Mouse (Mus musculus): Measurements from ENCODE around the gene Jsrp1. TPM values are rescaled to one million over a fixed set of nuclear protein-coding genes. Genes with fewer than 3 reads are reported as not detected.
"Not testable (repeated sequence)": the region's sequence is repeated elsewhere in the genome, so short reads cannot be mapped to it uniquely, and the experiment has no call there.

Jsrp1 gene
- total RNA-seq, 1 experiment from 2014 or later: 6.7 TPM

GRCm38 (mm10) chr10:80832818-80833217, 19.5 kb upstream of the Jsrp1 start:
- no peak for DNase-seq

GRCm38 (mm10) chr10:80831136-80831535, 17.8 kb upstream of the Jsrp1 start:
- peak; percentile 60 for DNase-seq

DNA sequence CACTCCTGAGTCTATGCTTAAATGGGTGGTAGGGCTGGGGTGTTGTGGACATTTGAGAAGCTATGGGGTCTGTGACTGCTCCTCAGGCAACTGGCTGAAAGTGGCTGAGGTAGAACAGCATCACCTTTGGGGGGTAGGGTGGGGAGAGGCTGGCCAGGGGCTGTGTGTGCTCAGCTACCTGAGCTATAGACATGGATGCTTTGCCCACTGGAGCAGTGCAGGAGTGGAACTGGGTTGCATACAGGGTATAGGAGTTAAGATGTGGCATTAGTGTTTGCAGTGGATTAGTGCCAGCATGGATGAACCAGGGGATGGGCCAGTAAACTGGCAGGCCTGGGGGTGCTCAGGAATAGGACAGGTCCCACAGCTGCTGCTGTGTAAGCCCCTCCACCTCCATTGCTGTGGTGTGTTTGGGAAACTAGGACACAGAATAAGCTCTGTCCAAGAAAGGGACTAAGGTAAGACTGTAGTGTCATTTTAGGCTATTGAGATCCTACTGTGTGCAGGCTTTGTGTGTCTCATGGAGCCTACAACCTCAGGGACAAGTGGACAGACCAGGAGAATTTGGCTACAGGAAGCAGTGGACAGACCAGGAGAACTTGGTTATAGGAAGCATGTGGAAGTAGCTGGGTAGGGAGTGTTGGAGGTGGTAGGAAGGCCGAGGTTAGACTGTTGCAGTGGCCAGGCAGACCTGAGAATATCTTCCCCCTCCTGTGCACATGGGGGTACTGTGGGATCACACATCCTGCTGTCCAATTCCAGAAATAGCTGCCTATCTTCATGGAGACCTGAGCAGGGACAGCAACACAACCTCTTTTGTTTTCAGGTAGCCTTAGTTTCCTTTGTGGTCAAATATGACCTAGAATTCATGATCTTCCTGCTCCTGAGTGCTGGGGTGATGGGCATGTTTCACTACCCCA, 16.3 kb upstream of the Jsrp1 start:
- no peak for DNase-seq

DNA sequence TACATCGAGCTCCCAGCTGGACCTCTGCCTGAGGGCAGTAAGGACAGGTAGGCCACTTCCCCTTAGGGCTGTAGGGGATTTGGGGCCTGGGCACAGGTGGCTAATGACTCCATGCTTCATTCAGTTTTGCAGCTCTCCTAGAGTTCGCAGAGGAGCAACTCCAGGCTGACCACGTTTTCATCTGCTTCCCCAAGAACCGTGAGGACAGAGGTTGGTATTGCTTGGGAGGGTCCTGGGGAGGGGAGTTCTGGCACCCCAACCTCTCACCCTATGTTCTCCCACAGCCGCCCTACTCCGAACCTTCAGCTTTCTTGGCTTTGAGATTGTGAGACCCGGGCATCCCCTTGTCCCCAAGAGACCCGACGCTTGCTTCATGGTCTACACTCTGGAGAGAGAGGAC, 15.3 kb upstream of the Jsrp1 start:
- DNase-seq: not testable (repeated sequence)

GRCm38 (mm10) chr10:80827870-80828420, 14.6 kb upstream of the Jsrp1 start:
- no peak for DNase-seq

DNA sequence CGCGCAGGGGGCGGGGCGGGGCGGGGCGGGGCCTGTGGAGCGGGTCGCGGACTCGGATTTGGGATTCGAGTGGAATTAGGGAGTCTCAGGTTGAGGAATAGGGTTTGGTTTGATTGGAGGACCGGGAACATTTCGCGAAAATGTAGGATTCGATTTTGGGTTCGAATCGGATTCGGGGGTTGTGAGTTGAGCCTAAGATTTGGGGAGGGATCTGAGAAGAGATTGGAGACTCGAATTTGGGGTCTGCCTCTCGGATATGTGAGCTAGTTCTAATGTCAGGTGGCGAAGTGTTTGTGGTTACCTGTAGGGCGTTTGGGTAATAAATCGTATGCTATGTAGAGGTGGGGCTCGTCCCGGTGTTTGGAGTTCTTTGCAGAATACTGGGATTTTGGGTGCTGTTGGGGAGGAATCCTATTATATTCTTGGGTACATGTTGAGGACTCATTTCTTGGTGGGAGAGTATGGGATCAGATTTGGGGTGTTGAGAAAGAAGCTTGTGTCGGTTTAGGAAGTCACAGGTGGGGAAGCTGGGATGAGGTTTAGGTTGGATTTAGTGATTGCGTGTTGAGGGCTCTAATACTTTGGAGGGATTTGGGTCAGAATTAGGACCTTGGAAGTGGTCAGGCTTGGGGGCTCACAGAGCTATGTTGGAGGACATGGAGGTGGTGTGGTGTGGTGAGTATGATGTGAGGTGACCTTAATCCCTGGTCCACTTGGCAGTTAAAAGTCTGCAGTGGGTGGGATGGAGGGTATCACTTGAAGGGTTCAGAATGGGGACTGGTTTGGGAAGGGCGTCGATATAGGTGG, 14.0 kb upstream of the Jsrp1 start:
- no peak for DNase-seq

- DNase-seq: peak; percentile 96
Measured at GRCm38 (mm10) chr10:80826151-80827062, 13.1 kb upstream of the Jsrp1 start, which contains the start of gene Oaz1. Oaz1 (plus strand) TSS chr10:80826656.

- no peak for DNase-seq
Measured at GRCm38 (mm10) chr10:80824827-80825226, 11.5 kb upstream of the Jsrp1 start.

GRCm38 (mm10) chr10:80823847-80824643, 10.7 kb upstream of the Jsrp1 start:
- no peak for DNase-seq

- DNase-seq: no peak
Measured at GRCm38 (mm10) chr10:80823316-80823715, 10.0 kb upstream of the Jsrp1 start.

DNA sequence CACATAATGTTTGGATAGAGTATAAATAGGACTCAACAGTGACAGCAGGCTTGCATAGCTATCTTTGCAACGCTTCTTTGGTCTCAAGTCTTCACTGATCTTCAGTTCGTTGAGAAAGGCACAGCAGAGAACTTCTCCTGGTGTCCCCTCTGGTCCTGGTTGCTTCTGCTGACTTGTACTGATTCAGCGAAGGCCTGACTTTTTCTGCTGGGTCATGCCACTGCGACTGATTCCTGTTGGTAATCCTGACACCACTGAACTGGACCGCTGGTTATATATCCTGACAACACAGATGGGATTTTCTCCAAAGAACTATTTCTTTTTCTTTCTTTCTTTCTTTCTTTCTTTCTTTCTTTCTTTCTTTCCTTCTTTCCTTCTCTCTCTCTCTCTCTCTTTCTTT, 9.2 kb upstream of the Jsrp1 start:
- DNase-seq: no peak

GRCm38 (mm10) chr10:80821991-80822390, 8.7 kb upstream of the Jsrp1 start:
- no peak for DNase-seq

DNA sequence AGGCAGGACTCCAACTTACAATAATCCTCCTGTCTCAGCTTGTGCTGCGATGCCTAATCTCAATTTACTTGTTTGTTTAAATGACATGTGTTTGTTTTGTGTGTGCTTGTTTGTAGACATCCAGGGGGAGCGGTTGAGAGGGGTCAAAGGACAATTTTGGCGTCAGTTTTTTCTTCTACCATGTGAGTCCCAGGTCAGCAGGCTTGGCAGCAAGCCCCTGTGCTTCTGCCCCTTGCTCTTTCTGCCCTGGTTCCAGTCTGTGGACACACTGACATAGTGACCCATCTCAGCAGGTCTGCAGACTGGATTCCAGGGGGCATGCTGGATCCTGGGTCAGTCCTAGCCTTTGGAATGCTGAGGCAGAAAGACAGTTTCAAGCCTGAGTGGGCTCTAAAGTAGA, 6.1 kb upstream of the Jsrp1 start:
- DNase-seq: no peak

- no peak for DNase-seq
Measured at GRCm38 (mm10) chr10:80818599-80819281, 5.4 kb upstream of the Jsrp1 start.

- not testable (repeated sequence) for DNase-seq
Measured at GRCm38 (mm10) chr10:80817955-80818354, 4.7 kb upstream of the Jsrp1 start.

DNA sequence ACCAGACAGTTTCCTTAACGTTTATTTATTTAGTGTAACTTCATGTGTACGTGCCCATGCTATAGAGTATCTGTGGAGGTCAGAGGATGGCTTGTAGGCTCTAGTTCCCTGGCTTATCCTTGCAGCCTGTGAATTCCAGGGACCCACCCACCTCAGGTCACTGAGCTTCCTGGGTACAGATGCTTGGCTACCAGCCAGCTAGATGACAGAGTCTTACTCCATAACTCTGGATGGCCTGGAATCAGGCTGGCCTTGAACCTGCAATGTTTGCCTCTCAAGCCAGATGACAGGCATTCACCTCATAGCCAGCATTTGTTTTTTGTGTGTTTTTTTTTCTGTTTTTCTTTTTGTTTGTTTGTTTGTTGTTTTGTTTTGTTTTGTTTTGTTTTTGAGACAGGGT, 3.9 kb upstream of the Jsrp1 start:
- DNase-seq: no peak

- DNase-seq: not testable (repeated sequence)
Measured at GRCm38 (mm10) chr10:80816303-80816702, 3.0 kb upstream of the Jsrp1 start.

DNA sequence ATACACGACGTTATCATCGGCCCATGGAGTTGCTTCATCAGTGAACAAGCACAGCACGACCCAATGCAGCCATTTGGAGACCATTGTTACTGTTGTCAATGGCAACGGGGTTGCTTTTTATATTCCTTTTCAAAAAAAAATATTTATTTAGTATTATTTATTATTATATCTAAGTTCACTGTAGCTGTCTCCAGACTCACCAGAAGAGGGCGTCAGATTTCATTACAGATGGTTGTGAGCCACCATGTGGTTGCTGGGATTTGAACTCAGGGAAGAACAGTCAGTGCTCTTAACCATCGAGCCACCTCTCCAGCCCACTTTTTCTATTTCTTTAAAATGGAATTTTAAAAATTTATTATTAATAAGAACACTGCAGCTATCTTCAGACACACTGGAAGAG, 1.5 kb upstream of the Jsrp1 start:
- no peak for DNase-seq

DNA sequence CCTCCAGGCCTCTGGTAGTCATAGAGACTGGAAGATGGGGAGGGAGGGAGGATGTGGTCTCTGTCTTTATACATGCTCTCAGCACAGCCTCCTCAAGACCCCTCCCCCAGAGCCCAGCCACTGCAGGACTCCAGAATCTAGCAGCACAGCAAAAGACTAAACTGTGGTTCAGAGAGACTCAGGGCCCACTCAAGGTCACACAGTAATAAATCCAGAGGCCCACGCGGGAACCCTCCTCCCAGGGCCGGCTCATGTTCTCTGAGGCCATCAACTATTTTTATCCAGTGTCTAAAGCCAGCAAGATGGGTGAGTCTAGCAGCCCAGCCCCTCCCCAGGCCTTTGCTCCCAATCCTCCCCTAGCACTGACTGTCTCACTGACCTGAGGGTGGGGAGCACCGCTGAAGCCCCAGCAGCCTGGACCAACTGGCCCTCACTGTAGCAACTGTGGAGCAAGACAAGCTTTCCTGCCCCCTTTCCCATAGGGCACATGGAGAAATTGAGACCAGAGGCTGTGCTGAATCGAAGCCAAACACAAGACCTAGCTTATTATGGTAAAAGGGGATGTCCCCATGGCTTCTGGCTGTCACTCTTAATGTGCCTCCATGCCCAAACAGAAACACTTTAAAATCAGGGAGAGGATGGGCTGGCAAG, 782 bp downstream of the Jsrp1 start:
- DNase-seq: peak; percentile 52

DNA sequence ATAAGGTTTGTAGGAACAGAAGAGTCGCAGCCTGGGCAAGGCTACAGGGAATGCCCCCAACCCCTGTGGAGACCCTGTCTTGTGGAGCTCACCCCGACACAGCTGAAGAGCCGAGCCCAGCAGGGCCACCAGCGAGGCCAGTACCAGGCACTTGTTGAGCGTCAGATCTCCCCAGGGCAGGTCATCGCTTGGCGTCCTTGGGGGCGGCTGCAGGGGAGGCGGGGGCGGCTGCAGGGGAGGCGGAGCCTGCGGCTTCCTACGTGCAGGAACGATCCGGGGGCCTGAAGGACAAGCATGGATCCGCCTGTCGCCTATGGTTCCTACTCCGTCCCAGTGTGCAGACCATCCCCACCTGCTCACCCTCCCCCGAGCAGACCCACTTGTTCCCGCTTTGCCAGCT, 3.2 kb downstream of the Jsrp1 start:
- peak; percentile 77 for DNase-seq

Data from adrenal gland, postnatal 25 days (tissue).